Mouse (Mus musculus) frontal cortex, postnatal 25 days (tissue): ENCODE measurements at regions not wholly inside any gene's neighbourhood (a gene's known extent, or its start where the extent isn't known, plus 50 kb on each side); places are given as distances from the start of the nearest gene placed in this dataset.

Source experiments
- DNase-seq, 2 experiments: peaks; one replicate each; pipeline ENCODE4 v3.0.0; 2022; ENCODE audit warnings: low spot score in 2 of 2

- no peak for DNase-seq
These were observed 101.2 kb upstream of the Mycn start for GRCm38 (mm10) chr12:13042934-13043333.

- DNase-seq: no peak
These were observed 93.5 kb upstream of the Mycn start for GRCm38 (mm10) chr12:13035108-13035741.

- no peak for DNase-seq
These were observed 88.6 kb upstream of the Mycn start for GRCm38 (mm10) chr12:13030333-13030732.

- no peak for DNase-seq
These were observed 86.4 kb upstream of the Mycn start for GRCm38 (mm10) chr12:13028086-13028485.

- no peak for DNase-seq
These were observed 84.4 kb upstream of the Mycn start for GRCm38 (mm10) chr12:13026041-13026580.

- no peak for DNase-seq
These were observed 82.6 kb upstream of the Mycn start for GRCm38 (mm10) chr12:13024215-13024841.

- DNase-seq: no peak
These were observed 69.5 kb upstream of the Mycn start for GRCm38 (mm10) chr12:13011023-13011761.

GRCm38 (mm10) chr12:13010405-13010804 is 68.7 kb upstream of the Mycn start:
- DNase-seq: no peak

GRCm38 (mm10) chr12:13009470-13009869 is 67.8 kb upstream of the Mycn start:
- DNase-seq: no peak

GRCm38 (mm10) chr12:13002703-13003102 is 61.0 kb upstream of the Mycn start:
- no peak for DNase-seq

GRCm38 (mm10) chr12:13002069-13002590 is 60.4 kb upstream of the Mycn start:
- no peak for DNase-seq

GRCm38 (mm10) chr12:12995974-12996361 is 54.3 kb upstream of the Mycn start:
- DNase-seq: no peak

- DNase-seq: no peak
These were observed 53.6 kb upstream of the Mycn start for GRCm38 (mm10) chr12:12995061-12995973.

GRCm38 (mm10) chr12:12993894-12994714 is 52.4 kb upstream of the Mycn start:
- no peak for DNase-seq
